Mouse (Mus musculus) cortical plate, adult 2 months (tissue): ENCODE data around the gene Yaf2.

ENCODE experiments used
- CTCF ChIP-seq: fragments of 200-500 bp; IDR thresholded peaks from 2 replicates; pipeline ENCODE4 v1.5.1; 2011; ENCODE audit warnings: mild to moderate bottlenecking, control low read depth, low read length; ENCODE audit not compliant: insufficient read depth; ENCODE audit errors: extremely low read depth
- POLR2A ChIP-seq: fragments of 200-500 bp; IDR thresholded peaks from 2 replicates; pipeline ENCODE4 v1.6.1; 2011; ENCODE audit warnings: mild to moderate bottlenecking, low read length, control low read depth; ENCODE audit not compliant: insufficient read depth; ENCODE audit errors: extremely low read depth

DNA sequence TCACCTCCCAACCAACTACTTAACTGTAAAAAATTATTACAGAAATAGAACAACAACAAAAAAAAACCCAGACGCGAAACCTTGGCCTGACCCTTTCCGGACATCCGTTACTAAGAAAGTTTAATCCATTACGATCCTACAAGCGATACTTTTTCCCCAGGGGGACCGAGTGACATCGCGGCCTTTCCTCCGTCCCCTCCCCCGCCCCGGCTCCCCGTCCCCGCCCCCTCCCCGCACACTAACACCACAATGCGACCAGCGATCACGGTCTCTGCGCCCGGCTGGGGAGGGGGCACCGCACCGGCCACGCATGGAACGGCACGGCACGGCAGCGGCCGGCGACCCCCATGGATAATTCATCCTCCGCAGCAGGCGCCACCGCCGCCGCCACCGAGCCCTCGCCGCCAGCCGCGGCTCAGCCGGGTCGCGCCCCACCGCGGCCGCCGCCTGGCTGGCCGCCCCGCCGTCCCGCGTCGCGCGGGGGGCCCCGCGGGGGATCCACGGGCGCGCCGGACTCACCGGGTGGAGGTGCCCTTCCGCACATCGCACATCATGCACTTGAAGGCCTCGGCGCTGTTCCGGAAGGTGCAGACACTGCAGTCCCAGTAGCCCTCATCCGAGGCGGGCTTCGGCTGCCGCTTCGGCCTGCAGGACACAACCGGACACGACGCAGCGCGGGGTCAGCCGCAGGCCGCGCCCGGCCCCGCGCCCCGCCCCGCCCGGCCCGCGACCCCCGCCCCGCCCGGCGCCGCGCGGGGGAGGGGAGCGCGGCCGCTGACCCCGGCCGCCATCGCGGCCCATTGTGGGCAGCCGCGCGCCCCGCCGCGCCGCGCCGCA is 696 bp downstream of the Yaf2 start:
- TF ChIP-seq CTCF (no peak), POLR2A (no peak)
